Mouse (Mus musculus): Measurements from ENCODE around the gene Gm14325. TPM values are rescaled to one million over a fixed set of nuclear protein-coding genes. Genes with fewer than 3 reads are reported as not detected.

Gene Gm14325
- polyA plus RNA-seq (2015; fragmentation: Nextera tagmentation; extraction: Ambion mirVana), result 8.7 and 12.7 TPM in 2 replicates

GRCm38 (mm10) chr2:177839901-177840663 lies at the start of gene Gm14325:
Gene Gm14325, minus strand, starts transcription at chr2:177840336.

Other genes with a start within 250 kb of the Gm14325 start
- gene Gm14322, start 81.0 kb downstream of the Gm14325 start, polyA plus RNA-seq (2015; fragmentation: Nextera tagmentation; extraction: Ambion mirVana), result 0.34 and 1.0 TPM in 2 replicates
- gene Gm14327, start 56.8 kb upstream of the Gm14325 start, polyA plus RNA-seq (2015; fragmentation: Nextera tagmentation; extraction: Ambion mirVana), result 1.9 and 2.4 TPM in 2 replicates
- 1.1 TPM in 1 of 2 replicates, not detected in the other for gene Zfp972, start 85.3 kb upstream of the Gm14325 start, polyA plus RNA-seq (2015; fragmentation: Nextera tagmentation; extraction: Ambion mirVana)
- gene Gm14326, start 117.0 kb upstream of the Gm14325 start, polyA plus RNA-seq (2015; fragmentation: Nextera tagmentation; extraction: Ambion mirVana), result 7.0 and 8.6 TPM in 2 replicates
- gene Zfp971, start 182.9 kb upstream of the Gm14325 start, polyA plus RNA-seq (2015; fragmentation: Nextera tagmentation; extraction: Ambion mirVana), result 4.9 and 7.5 TPM in 2 replicates
- gene Zfp931, start 238.1 kb upstream of the Gm14325 start, polyA plus RNA-seq (2015; fragmentation: Nextera tagmentation; extraction: Ambion mirVana), result 3.4 and 3.5 TPM in 2 replicates

Measured in spleen, postnatal 0 days (tissue).